Mouse (Mus musculus) bone marrow macrophage, adult 2 months (primary cell): Measurements from ENCODE around the gene A930017K11Rik. TPM values are rescaled to one million over a fixed set of nuclear protein-coding genes. Genes with fewer than 3 reads are reported as not detected.

Experiments
- H3K27ac ChIP-seq: 2 replicates; pipeline ENCODE4 v1.5.1; 2012; ENCODE audit warnings: low read depth, low read length; ENCODE audit not compliant: insufficient read depth
- H3K4me1 ChIP-seq: 2 replicates; pipeline ENCODE4 v1.6.1; 2012; ENCODE audit warnings: low read length; ENCODE audit not compliant: control insufficient read depth, insufficient read depth
- H3K4me3 ChIP-seq: 2 replicates; pipeline ENCODE4 v1.5.1; 2012; ENCODE audit warnings: mild to moderate bottlenecking, low read length, moderate library complexity; ENCODE audit not compliant: insufficient read depth
- CTCF ChIP-seq: IDR thresholded peaks from 2 replicates; pipeline ENCODE4 v1.5.1; 2012; ENCODE audit warnings: low read depth, mild to moderate bottlenecking, low read length, moderate library complexity
- POLR2A ChIP-seq: IDR thresholded peaks from 2 replicates; pipeline ENCODE4 v1.6.1; 2012; ENCODE audit warnings: mild to moderate bottlenecking, low read depth, low read length, borderline replicate concordance
- polyA plus RNA-seq: library from polyadenylated mRNA; stranded (reverse); fragments of >200 nt; gene quantifications from 2 replicates; pipeline ENCODE4 v1.2.4, GENCODE M21; 2012; ENCODE audit not compliant: missing spikeins, insufficient read depth, insufficient read length

Gene A930017K11Rik
- not detected in 2 replicates for polyA plus RNA-seq

GRCm38 (mm10) chr17:25951803-25952623, at the start of gene A930017K11Rik:
Gene A930017K11Rik (minus strand): TSS chr17:25952565.
- TF ChIP-seq POLR2A (no peak), CTCF (no peak)
- H3K27ac ChIP-seq, result no peak within 1 kb of the TSS
- H3K4me1 ChIP-seq, result no peaks in the 10 kb centered on the region
- peak within 1 kb of the TSS; percentile 51 for H3K4me3 ChIP-seq

- no peak overlapping the region for H3K27ac ChIP-seq
- H3K4me3 ChIP-seq, result no peak overlapping the region
- peaks cover 4% of the 10 kb centered on the region for H3K4me1 ChIP-seq
- TF ChIP-seq CTCF, result no peak
- TF ChIP-seq POLR2A, result no peak
These were observed 46.1 kb upstream of the A930017K11Rik start for GRCm38 (mm10) chr17:25998425-25998824.

- no peak overlapping the region for H3K4me3 ChIP-seq
- peaks cover 14% of the 10 kb centered on the region for H3K4me1 ChIP-seq
- TF ChIP-seq CTCF (no peak), POLR2A (no peak)
- H3K27ac ChIP-seq, result no peak overlapping the region
These were observed 41.1 kb upstream of the A930017K11Rik start for GRCm38 (mm10) chr17:25993489-25993888.

- Histone ChIP-seq H3K27ac (no peak overlapping the region), H3K4me1 (peaks cover 14% of the 10 kb centered on the region), H3K4me3 (no peak overlapping the region)
- TF ChIP-seq CTCF (no peak), POLR2A (no peak)
These were observed 39.9 kb upstream of the A930017K11Rik start for GRCm38 (mm10) chr17:25992274-25992673.

- Histone ChIP-seq H3K4me3 (no peak overlapping the region), H3K27ac (peak overlapping the region; percentile 38), H3K4me1 (peaks cover 14% of the 10 kb centered on the region)
- no peak for TF ChIP-seq CTCF
These were observed 38.0 kb upstream of the A930017K11Rik start for GRCm38 (mm10) chr17:25990331-25990730.

- H3K4me1 ChIP-seq, result peaks cover 38% of the 10 kb centered on the region
These were observed 33.2 kb upstream of the A930017K11Rik start, which contains the start of gene Capn15 for GRCm38 (mm10) chr17:25985306-25986294. Gene Capn15 (minus strand): TSS chr17:25985796.

GRCm38 (mm10) chr17:25984556-25985305, 32.4 kb upstream of the A930017K11Rik start:
- Histone ChIP-seq H3K27ac (peak overlapping the region; percentile 49), H3K4me1 (peaks cover 36% of the 10 kb centered on the region), H3K4me3 (peak overlapping the region; percentile 95)
- TF ChIP-seq CTCF (no peak), POLR2A (no peak)

More at GRCm38 (mm10) chr17:25985306-25986294, 33.2 kb upstream of the A930017K11Rik start, which contains the start of gene Capn15:
- Histone ChIP-seq H3K27ac (peak within 1 kb of the TSS; percentile 54), H3K4me3 (peak within 1 kb of the TSS; percentile 95)
- no peak for TF ChIP-seq POLR2A
- no peak for TF ChIP-seq CTCF

GRCm38 (mm10) chr17:25984066-25984465, 31.7 kb upstream of the A930017K11Rik start:
- H3K27ac ChIP-seq, result no peak overlapping the region
- peaks cover 32% of the 10 kb centered on the region for H3K4me1 ChIP-seq
- TF ChIP-seq CTCF (no peak), POLR2A (no peak)
- H3K4me3 ChIP-seq, result peak overlapping the region; percentile 95

- Histone ChIP-seq H3K27ac (no peak overlapping the region), H3K4me1 (peaks cover 32% of the 10 kb centered on the region), H3K4me3 (no peak overlapping the region)
- no peak for TF ChIP-seq POLR2A
- no peak for TF ChIP-seq CTCF
These were observed 30.5 kb upstream of the A930017K11Rik start for GRCm38 (mm10) chr17:25982913-25983312.
